Mouse (Mus musculus) hindbrain, embryonic 13.5 days (tissue): ENCODE data around the gene Abhd17c. TPM values are rescaled to one million over a fixed set of nuclear protein-coding genes. Genes with fewer than 3 reads are reported as not detected.

Source experiments
- ATAC-seq: fragments of 200-750 bp; cut with Nextera tagmentation; 2 replicates; pipeline ENCODE4 v1.8.0; 2017; ENCODE audit warnings: moderate TSS enrichment; ENCODE audit not compliant: low FRiP score
- H3K27ac ChIP-seq: fragments of 300-500 bp; sonication (generic); 2 replicates; pipeline ENCODE4 v1.5.1; 2015; ENCODE audit warnings: inconsistent platforms, mild to moderate bottlenecking, moderate library complexity
- H3K27me3 ChIP-seq: fragments of 300-500 bp; sonication (generic); 2 replicates; pipeline ENCODE4 v1.6.1; 2015; ENCODE audit warnings: mild to moderate bottlenecking, inconsistent platforms
- H3K36me3 ChIP-seq: fragments of 300-500 bp; sonication (generic); 2 replicates; pipeline ENCODE4 v1.6.1; 2015; ENCODE audit warnings: mild to moderate bottlenecking, inconsistent platforms
- H3K4me1 ChIP-seq: fragments of 300-500 bp; sonication (generic); replicated peaks from 2 replicates; pipeline ENCODE4 v1.6.1; 2015; ENCODE audit warnings: inconsistent platforms
- H3K4me2 ChIP-seq: fragments of 300-500 bp; sonication (generic); 2 replicates; pipeline ENCODE4 v1.6.1; 2015; ENCODE audit warnings: inconsistent platforms, mild to moderate bottlenecking, moderate library complexity
- H3K4me3 ChIP-seq: fragments of 300-500 bp; sonication (generic); 2 replicates; pipeline ENCODE4 v1.5.1; 2015; ENCODE audit warnings: mild to moderate bottlenecking, inconsistent platforms
- H3K9ac ChIP-seq: fragments of 300-500 bp; sonication (generic); 2 replicates; pipeline ENCODE4 v1.6.1; 2015; ENCODE audit warnings: mild to moderate bottlenecking, inconsistent platforms
- H3K9me3 ChIP-seq: fragments of 300-500 bp; sonication (generic); 2 replicates; pipeline ENCODE4 v1.6.1; 2016; ENCODE audit warnings: inconsistent platforms
- WGBS: fragments of 180-500 bp; shearing (Covaris S2); methylation state at CpG from one replicate; pipeline ENCODE4 v1.1.7; 2015; 5-methylcytosine and 5-hydroxymethylcytosine counted together
- polyA plus RNA-seq: library from polyadenylated mRNA; unstranded; fragments of >200 nt; fragmentation: Nextera tagmentation; extraction: Ambion mirVana; gene quantifications from 2 replicates; pipeline ENCODE4 v1.2.1, GENCODE M21; 2015

Gene Abhd17c
- polyA plus RNA-seq, 1 experiment from 2014 or later = 25.0 TPM

GRCm38 (mm10) chr7:84085049-84085945 is 66.4 kb downstream of the Abhd17c start:
- H3K27me3 ChIP-seq = peaks cover 55% of the 10 kb centered on the region
- WGBS = 4% methylated on average over 39 of the region's 39 CpGs
- H3K27ac ChIP-seq = no peak overlapping the region
- peak; percentile 38 for ATAC-seq
- peak overlapping the region; percentile 53 for H3K4me3 ChIP-seq
- no peaks in the 10 kb centered on the region for H3K9me3 ChIP-seq
- H3K4me2 ChIP-seq = peak overlapping the region; percentile 86
- no peaks in the 10 kb centered on the region for H3K36me3 ChIP-seq
- H3K4me1 ChIP-seq = peaks cover 17% of the 10 kb centered on the region
- H3K9ac ChIP-seq = peak overlapping the region; percentile 70

- Histone ChIP-seq H3K9me3 (no peaks in the 10 kb centered on the region), H3K4me1 (no peaks in the 10 kb centered on the region), H3K27ac (no peak overlapping the region), H3K36me3 (no peaks in the 10 kb centered on the region), H3K9ac (no peak overlapping the region), H3K4me3 (no peak overlapping the region), H3K27me3 (0 out of 2 replicates have a peak, but pooled peaks cover under 1% of the 10 kb centered on the region), H3K4me2 (no peak overlapping the region)
- WGBS = 79% methylated on average over 7 of the region's 7 CpGs
- ATAC-seq = no peak
Observed at GRCm38 (mm10) chr7:84077257-84078013, 74.3 kb downstream of the Abhd17c start.

DNA sequence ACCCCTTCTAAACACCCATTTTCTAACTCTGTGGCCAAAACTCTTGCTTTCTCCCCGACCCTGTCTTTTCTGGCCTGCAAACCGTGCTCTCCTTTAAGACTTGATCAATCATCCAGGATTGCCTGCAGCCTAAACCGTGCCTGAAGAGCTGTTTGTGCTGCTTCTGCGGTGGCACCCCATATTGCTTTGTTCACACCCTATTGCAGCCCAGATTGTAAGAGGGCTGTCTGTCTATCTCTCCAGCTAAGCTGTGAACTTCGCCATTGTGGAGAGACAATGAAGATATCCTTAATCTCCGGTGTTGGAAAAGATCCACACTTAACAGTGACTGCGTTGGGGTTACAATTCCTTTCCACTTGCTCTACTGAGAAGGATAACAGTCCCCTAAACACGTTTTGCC is 77.4 kb downstream of the Abhd17c start:
- Histone ChIP-seq H3K27ac (no peak overlapping the region), H3K27me3 (no peaks in the 10 kb centered on the region), H3K9me3 (no peaks in the 10 kb centered on the region), H3K4me1 (no peaks in the 10 kb centered on the region), H3K4me2 (no peak overlapping the region), H3K36me3 (no peaks in the 10 kb centered on the region), H3K9ac (no peak overlapping the region), H3K4me3 (no peak overlapping the region)
- ATAC-seq = no peak
- 74% methylated on average over 8 of the region's 8 CpGs for WGBS

- Histone ChIP-seq H3K27ac (no peak overlapping the region), H3K4me3 (no peak overlapping the region), H3K36me3 (no peaks in the 10 kb centered on the region), H3K4me2 (no peak overlapping the region), H3K27me3 (no peaks in the 10 kb centered on the region), H3K9ac (no peak overlapping the region), H3K4me1 (no peaks in the 10 kb centered on the region), H3K9me3 (no peaks in the 10 kb centered on the region)
- ATAC-seq = no peak
- 88% methylated on average over 3 of the region's 3 CpGs for WGBS
Observed at GRCm38 (mm10) chr7:84073856-84074255, 77.8 kb downstream of the Abhd17c start.

DNA sequence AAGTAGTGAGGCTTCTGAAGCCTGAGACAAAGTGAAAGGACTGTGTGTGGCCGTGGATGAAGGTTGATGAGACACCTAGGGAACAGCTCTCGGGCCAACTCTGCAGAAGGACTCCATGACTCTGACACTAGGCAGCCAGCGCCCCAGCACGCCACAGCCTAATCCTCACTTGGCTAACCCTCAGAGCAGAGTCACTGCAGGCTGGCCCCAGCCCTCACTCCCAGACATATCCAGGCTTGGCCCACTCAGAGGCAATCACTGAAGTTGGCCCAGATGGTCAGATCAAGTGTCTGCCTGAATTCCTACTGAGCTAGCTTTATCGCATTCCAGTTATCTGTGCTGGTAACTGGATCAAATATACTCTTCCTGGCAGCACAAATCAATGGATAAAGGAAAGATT is 82.8 kb downstream of the Abhd17c start:
- WGBS = 77% methylated on average over 5 of the region's 5 CpGs
- Histone ChIP-seq H3K27ac (no peak overlapping the region), H3K9ac (no peak overlapping the region), H3K4me3 (no peak overlapping the region), H3K36me3 (no peaks in the 10 kb centered on the region), H3K27me3 (no peaks in the 10 kb centered on the region), H3K4me1 (no peaks in the 10 kb centered on the region), H3K4me2 (no peak overlapping the region), H3K9me3 (no peaks in the 10 kb centered on the region)
- no peak for ATAC-seq

DNA sequence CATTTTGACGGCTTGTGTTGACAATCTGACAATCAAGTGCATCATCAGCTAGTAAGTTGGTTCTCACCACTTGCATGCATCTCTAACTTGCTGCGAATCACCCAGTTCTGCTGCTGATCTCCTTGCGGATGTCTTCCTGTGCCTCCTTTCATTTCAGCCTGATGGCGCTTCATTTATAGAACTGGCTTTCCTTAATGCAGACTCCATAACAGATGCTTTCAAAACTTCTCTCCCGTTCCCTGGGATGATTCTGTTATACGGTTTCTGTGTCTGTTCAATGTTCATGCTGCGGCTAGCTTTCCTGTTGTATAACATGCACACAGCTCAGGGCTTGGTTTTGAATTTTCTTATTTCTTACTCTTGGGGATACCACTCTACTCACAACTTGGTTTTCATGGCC is 91.9 kb downstream of the Abhd17c start:
- WGBS = 94% methylated on average over 7 of the region's 7 CpGs
- H3K27ac ChIP-seq = no peak overlapping the region
- H3K4me3 ChIP-seq = no peak overlapping the region
- no peak for ATAC-seq
- H3K9me3 ChIP-seq = no peaks in the 10 kb centered on the region
- no peaks in the 10 kb centered on the region for H3K36me3 ChIP-seq
- no peak overlapping the region for H3K4me2 ChIP-seq
- no peaks in the 10 kb centered on the region for H3K27me3 ChIP-seq
- H3K4me1 ChIP-seq = no peaks in the 10 kb centered on the region
- no peak overlapping the region for H3K9ac ChIP-seq

Other genes starting within 250 kb of the Abhd17c start
- gene Cemip, start 65.4 kb downstream of the Abhd17c start, polyA plus RNA-seq = 0.41 and 0.49 TPM in 2 replicates